Mouse (Mus musculus): Measurements from ENCODE around the gene Mmp17. TPM values are rescaled to one million over a fixed set of nuclear protein-coding genes. Genes with fewer than 3 reads are reported as not detected.

The Mmp17 gene
- polyA plus RNA-seq (2016; fragmentation: Nextera tagmentation; extraction: Ambion mirVana): 2.9 and 3.4 TPM in 2 replicates

- H3K27ac ChIP-seq: peak within 1 kb of the TSS; percentile 85
- DNase-seq (ENCODE audit: extremely low spot score, low spot score): peak; percentile 85
- H3K9me3 ChIP-seq: no peaks in the 10 kb centered on the region
- peaks cover 40% of the 10 kb centered on the region for H3K4me1 ChIP-seq
- WGBS: under 1% methylated on average over 80 of the region's 80 CpGs
- H3K27me3 ChIP-seq (ENCODE audit: poor library complexity, severe bottlenecking): peaks cover 77% of the 10 kb centered on the region
- H3K4me3 ChIP-seq: peak within 1 kb of the TSS; percentile 84
- no peaks in the 10 kb centered on the region for H3K36me3 ChIP-seq (replicated peaks)
Measured at GRCm38 (mm10) chr5:129583761-129584582, at the start of gene Mmp17. Gene Mmp17 (plus strand): TSS chr5:129584169.

- Histone ChIP-seq H3K4me3 (no peak overlapping the region), H3K4me1 (no peaks in the 10 kb centered on the region), H3K36me3 (replicated peaks) (peaks cover 85% of the 10 kb centered on the region), H3K9me3 (no peaks in the 10 kb centered on the region), H3K27me3 (ENCODE audit: poor library complexity, severe bottlenecking) (no peaks in the 10 kb centered on the region), H3K27ac (no peak overlapping the region)
- no peak for DNase-seq (ENCODE audit: extremely low spot score, low spot score)
- WGBS: 92% methylated on average over 2 of the region's 2 CpGs
Measured at GRCm38 (mm10) chr5:129534500-129534899, 49.5 kb upstream of the Mmp17 start.

- peaks cover 85% of the 10 kb centered on the region for H3K36me3 ChIP-seq (replicated peaks)
- WGBS: 93% methylated on average over 2 of the region's 2 CpGs
- H3K4me3 ChIP-seq: no peak overlapping the region
Measured at GRCm38 (mm10) chr5:129535021-129535420, 48.9 kb upstream of the Mmp17 start.

GRCm38 (mm10) chr5:129535431-129535830 lies 48.5 kb upstream of the Mmp17 start:
- no peaks in the 10 kb centered on the region for H3K4me1 ChIP-seq
- H3K4me3 ChIP-seq: no peak overlapping the region
- H3K27ac ChIP-seq: no peak overlapping the region
- peaks cover 85% of the 10 kb centered on the region for H3K36me3 ChIP-seq (replicated peaks)
- H3K27me3 ChIP-seq (ENCODE audit: poor library complexity, severe bottlenecking): no peaks in the 10 kb centered on the region
- 94% methylated on average over 3 of the region's 3 CpGs for WGBS
- no peak for DNase-seq (ENCODE audit: extremely low spot score, low spot score)
- H3K9me3 ChIP-seq: no peaks in the 10 kb centered on the region

More at GRCm38 (mm10) chr5:129535021-129535420, 48.9 kb upstream of the Mmp17 start:
- Histone ChIP-seq H3K4me1 (no peaks in the 10 kb centered on the region), H3K9me3 (no peaks in the 10 kb centered on the region), H3K27ac (no peak overlapping the region), H3K27me3 (ENCODE audit: poor library complexity, severe bottlenecking) (no peaks in the 10 kb centered on the region)
- DNase-seq (ENCODE audit: extremely low spot score, low spot score): no peak

GRCm38 (mm10) chr5:129538826-129539225 lies 45.1 kb upstream of the Mmp17 start:
- no peak overlapping the region for H3K4me3 ChIP-seq
- WGBS: 94% methylated on average over 4 of the region's 4 CpGs
- no peaks in the 10 kb centered on the region for H3K4me1 ChIP-seq
- no peak for DNase-seq (ENCODE audit: extremely low spot score, low spot score)
- H3K9me3 ChIP-seq: no peaks in the 10 kb centered on the region
- no peak overlapping the region for H3K27ac ChIP-seq
- H3K27me3 ChIP-seq (ENCODE audit: poor library complexity, severe bottlenecking): no peaks in the 10 kb centered on the region
- H3K36me3 ChIP-seq (replicated peaks): peaks cover 86% of the 10 kb centered on the region

GRCm38 (mm10) chr5:129542236-129542635 lies 41.7 kb upstream of the Mmp17 start:
- H3K36me3 ChIP-seq (replicated peaks): peaks cover 89% of the 10 kb centered on the region
- WGBS: 90% methylated on average over 3 of the region's 3 CpGs

GRCm38 (mm10) chr5:129545787-129546186 lies 38.2 kb upstream of the Mmp17 start:
- 95% methylated on average over 9 of the region's 9 CpGs for WGBS
- H3K4me1 ChIP-seq: no peaks in the 10 kb centered on the region
- H3K4me3 ChIP-seq: no peak overlapping the region
- no peak for DNase-seq (ENCODE audit: extremely low spot score, low spot score)
- H3K9me3 ChIP-seq: no peaks in the 10 kb centered on the region
- H3K36me3 ChIP-seq (replicated peaks): peaks cover 98% of the 10 kb centered on the region
- no peaks in the 10 kb centered on the region for H3K27me3 ChIP-seq (ENCODE audit: poor library complexity, severe bottlenecking)
- H3K27ac ChIP-seq: no peak overlapping the region

More at GRCm38 (mm10) chr5:129542236-129542635, 41.7 kb upstream of the Mmp17 start:
- Histone ChIP-seq H3K4me3 (no peak overlapping the region), H3K9me3 (no peaks in the 10 kb centered on the region), H3K27me3 (ENCODE audit: poor library complexity, severe bottlenecking) (no peaks in the 10 kb centered on the region), H3K27ac (no peak overlapping the region), H3K4me1 (no peaks in the 10 kb centered on the region)
- DNase-seq (ENCODE audit: extremely low spot score, low spot score): no peak

GRCm38 (mm10) chr5:129549716-129550115 lies 34.3 kb upstream of the Mmp17 start:
- H3K36me3 ChIP-seq (replicated peaks): peaks cover 98% of the 10 kb centered on the region

GRCm38 (mm10) chr5:129550790-129551189 lies 33.2 kb upstream of the Mmp17 start:
- Histone ChIP-seq H3K4me1 (no peaks in the 10 kb centered on the region), H3K9me3 (no peaks in the 10 kb centered on the region), H3K27ac (no peak overlapping the region), H3K4me3 (no peak overlapping the region), H3K27me3 (ENCODE audit: poor library complexity, severe bottlenecking) (no peaks in the 10 kb centered on the region), H3K36me3 (replicated peaks) (peaks cover 99% of the 10 kb centered on the region)
- DNase-seq (ENCODE audit: extremely low spot score, low spot score): no peak
- 94% methylated on average over 6 of the region's 6 CpGs for WGBS

More at GRCm38 (mm10) chr5:129549716-129550115, 34.3 kb upstream of the Mmp17 start:
- no peaks in the 10 kb centered on the region for H3K27me3 ChIP-seq (ENCODE audit: poor library complexity, severe bottlenecking)
- H3K4me1 ChIP-seq: no peaks in the 10 kb centered on the region
- DNase-seq (ENCODE audit: extremely low spot score, low spot score): no peak
- H3K27ac ChIP-seq: no peak overlapping the region
- WGBS: 95% methylated on average over 12 of the region's 12 CpGs
- H3K9me3 ChIP-seq: no peaks in the 10 kb centered on the region
- H3K4me3 ChIP-seq: no peak overlapping the region

- Histone ChIP-seq H3K36me3 (replicated peaks) (peaks cover 98% of the 10 kb centered on the region), H3K27me3 (ENCODE audit: poor library complexity, severe bottlenecking) (no peaks in the 10 kb centered on the region), H3K27ac (no peak overlapping the region), H3K9me3 (no peaks in the 10 kb centered on the region), H3K4me1 (no peaks in the 10 kb centered on the region), H3K4me3 (no peak overlapping the region)
- 87% methylated on average over 2 of the region's 2 CpGs for WGBS
- no peak for DNase-seq (ENCODE audit: extremely low spot score, low spot score)
Measured at GRCm38 (mm10) chr5:129551991-129552390, 32.0 kb upstream of the Mmp17 start.

- H3K36me3 ChIP-seq (replicated peaks): peaks cover 97% of the 10 kb centered on the region
- no peaks in the 10 kb centered on the region for H3K27me3 ChIP-seq (ENCODE audit: poor library complexity, severe bottlenecking)
- no peak for DNase-seq (ENCODE audit: extremely low spot score, low spot score)
- WGBS: 94% methylated on average over 6 of the region's 6 CpGs
- H3K9me3 ChIP-seq: no peaks in the 10 kb centered on the region
- no peak overlapping the region for H3K27ac ChIP-seq
- H3K4me1 ChIP-seq: no peaks in the 10 kb centered on the region
- H3K4me3 ChIP-seq: no peak overlapping the region
Measured at GRCm38 (mm10) chr5:129553642-129554041, 30.3 kb upstream of the Mmp17 start.

- H3K36me3 ChIP-seq (replicated peaks): peaks cover 96% of the 10 kb centered on the region
- no peak overlapping the region for H3K27ac ChIP-seq
- 93% methylated on average over 5 of the region's 5 CpGs for WGBS
- H3K4me1 ChIP-seq: no peaks in the 10 kb centered on the region
- H3K9me3 ChIP-seq: no peaks in the 10 kb centered on the region
- H3K4me3 ChIP-seq: no peak overlapping the region
- no peak for DNase-seq (ENCODE audit: extremely low spot score, low spot score)
- no peaks in the 10 kb centered on the region for H3K27me3 ChIP-seq (ENCODE audit: poor library complexity, severe bottlenecking)
Measured at GRCm38 (mm10) chr5:129558591-129558990, 25.4 kb upstream of the Mmp17 start.

GRCm38 (mm10) chr5:129559283-129559682 lies 24.7 kb upstream of the Mmp17 start:
- Histone ChIP-seq H3K4me3 (no peak overlapping the region), H3K27ac (no peak overlapping the region), H3K4me1 (no peaks in the 10 kb centered on the region), H3K36me3 (replicated peaks) (peaks cover 96% of the 10 kb centered on the region), H3K27me3 (ENCODE audit: poor library complexity, severe bottlenecking) (no peaks in the 10 kb centered on the region), H3K9me3 (no peaks in the 10 kb centered on the region)
- 71% methylated on average over 11 of the region's 11 CpGs for WGBS
- no peak for DNase-seq (ENCODE audit: extremely low spot score, low spot score)
